Comparison of ENCODE assay signal across 34 mouse cellular contexts in genomic region chr9:37905555-37905954, GRCm38 (mm10). TPM values are rescaled to one million over a fixed set of nuclear protein-coding genes. Genes with fewer than 3 reads are reported as not detected.
DNase-seq lines count a peak whose midpoint lies in the region.
"Had no signal": no experiment of that assay in that cellular context is flagged by ENCODE, and none has a peak within 500 bp of the region (broad histone marks: within the 10 kb centered on the region; RNA-seq: fewer than 3 reads in every experiment).

No protein-coding gene starts in this region.

- DNase-seq in frontal cortex, adult 2 months (ENCODE audit: extremely low spot score in 1 of 2, low spot score in 1 of 2) = peak; percentile 7 to 46
- DNase-seq in frontal cortex, postnatal 14 days (ENCODE audit: low spot score in 2 of 2) = no peak
- peak; percentile 11 to 22 for DNase-seq in left cerebral cortex, adult 18-20 months (ENCODE audit: low spot score in 2 of 2)
- no peak for DNase-seq in left cerebral cortex, postnatal 4 days
- DNase-seq in brain, adult 2 months (ENCODE audit: low read depth, low spot score) = peak; percentile 79
- DNase-seq in left cerebral cortex, adult 9 months (ENCODE audit: low spot score in 2 of 2) = peak; percentile 16 to 39
- no peak for DNase-seq in thymus, postnatal 0 days (ENCODE audit: low spot score)
- DNase-seq: adrenal gland, adult 2 months; adrenal gland, postnatal 14 days; cerebellum, adult 18-20 months; cerebellum, adult 9-10 months; cerebellum, postnatal 14 days; gastrocnemius, postnatal 10 days; gastrocnemius, postnatal 36 days; heart, adult 2 months; heart, postnatal 14 days; heart, postnatal 4 days had no signal

- intact Hi-C loops in left cerebral cortex, postnatal 4 days (cut with DNase I) = no loop called here

RNA-seq across cellular contexts. Expression of gene Olfr145, which starts 9.0 kb away (rescaled TPM):
- polyA plus RNA-seq in frontal cortex, adult 2 months (2012; rRNA removed) = not detected in 2 replicates
- total RNA-seq in left cerebral cortex, adult 18-20 months (2021) = not detected
- not detected for total RNA-seq in left cerebral cortex, postnatal 4 days (2021)
- polyA plus RNA-seq in thymus, postnatal 0 days (2015; fragmentation: Nextera tagmentation; extraction: Ambion mirVana) = not detected in 2 replicates
- total RNA-seq: adrenal gland, adult 2 months; adrenal gland, postnatal 14 days; adrenal gland, postnatal 4 days; gastrocnemius, adult 18-20 months; gastrocnemius, postnatal 10 days; gastrocnemius, postnatal 36 days; granulocyte monocyte progenitor cell, adult 5-6 weeks; heart, adult 2 months; heart, postnatal 14 days; heart, postnatal 4 days; MEL had no signal
- polyA plus RNA-seq: adrenal gland, adult 2 months; brain, embryonic 14.5 days; C2C12; CD4-positive, CD25-positive, alpha-beta regulatory T cell, adult 4 months; forebrain, embryonic 11.5 days; forebrain, embryonic 14.5 days; heart, adult 2 months; heart, embryonic 10.5 days; heart, embryonic 13.5 days; heart, embryonic 16.5 days; hindbrain, embryonic 11.5 days; hindbrain, embryonic 15.5 days; intestine, embryonic 14.5 days had no signal

RNA-seq across cellular contexts. Expression of gene Olfr878, which starts 12.1 kb away (rescaled TPM):
- 0.04 TPM in 1 of 2 replicates, not detected in the other for polyA plus RNA-seq in frontal cortex, adult 2 months (2012; rRNA removed)
- under 1 TPM in 1 of 2 experiments, not detected in 1; 0.09 TPM for total RNA-seq in left cerebral cortex, adult 18-20 months (2021)
- not detected for total RNA-seq in left cerebral cortex, postnatal 4 days (2021)
- not detected in 2 replicates for polyA plus RNA-seq in thymus, postnatal 0 days (2015; fragmentation: Nextera tagmentation; extraction: Ambion mirVana)
- total RNA-seq: adrenal gland, adult 2 months; adrenal gland, postnatal 14 days; adrenal gland, postnatal 4 days; gastrocnemius, adult 18-20 months; gastrocnemius, postnatal 10 days; gastrocnemius, postnatal 36 days; granulocyte monocyte progenitor cell, adult 5-6 weeks; heart, adult 2 months; heart, postnatal 14 days; heart, postnatal 4 days; MEL had no signal
- polyA plus RNA-seq: adrenal gland, adult 2 months; brain, embryonic 14.5 days; C2C12; embryonic facial prominence, embryonic 11.5 days; forebrain, embryonic 11.5 days; forebrain, embryonic 14.5 days; heart, adult 2 months; heart, embryonic 10.5 days; heart, embryonic 13.5 days; heart, embryonic 16.5 days; hindbrain, embryonic 11.5 days; hindbrain, embryonic 15.5 days; intestine, embryonic 14.5 days had no signal

RNA-seq across cellular contexts. Expression of gene Olfr877, which starts 51.5 kb away (rescaled TPM):
- polyA plus RNA-seq in frontal cortex, adult 2 months (2012; rRNA removed) = 0.28 and 0.34 TPM in 2 replicates
- not detected for total RNA-seq in left cerebral cortex, adult 18-20 months (2021)
- total RNA-seq in left cerebral cortex, postnatal 4 days (2021) = not detected
- polyA plus RNA-seq in thymus, postnatal 0 days (2015; fragmentation: Nextera tagmentation; extraction: Ambion mirVana) = not detected in 2 replicates
- total RNA-seq: adrenal gland, postnatal 14 days; adrenal gland, postnatal 4 days; gastrocnemius, adult 18-20 months; gastrocnemius, postnatal 10 days; gastrocnemius, postnatal 36 days; granulocyte monocyte progenitor cell, adult 5-6 weeks; heart, adult 2 months; heart, postnatal 14 days; heart, postnatal 4 days; MEL had no signal
- polyA plus RNA-seq: brain, embryonic 14.5 days; C2C12; CD4-positive, CD25-positive, alpha-beta regulatory T cell, adult 4 months; embryonic facial prominence, embryonic 11.5 days; embryonic facial prominence, embryonic 14.5 days; forebrain, embryonic 11.5 days; forebrain, embryonic 14.5 days; heart, adult 2 months; heart, embryonic 10.5 days; heart, embryonic 13.5 days; heart, embryonic 16.5 days; hindbrain, embryonic 11.5 days; hindbrain, embryonic 15.5 days; intestine, embryonic 14.5 days had no signal

Comparison
In these comparisons a context has a peak if more than half of its experiments do, and no peak if none do; other contexts are left out.
1. DNase-seq: peak in frontal cortex, adult 2 months (2 of 2), left cerebral cortex, adult 18-20 months (2 of 2), brain, adult 2 months (single experiment) and left cerebral cortex, adult 9 months (2 of 2); none in frontal cortex, postnatal 14 days (0 of 2), left cerebral cortex, postnatal 4 days (single experiment) and thymus, postnatal 0 days (single experiment).